Mouse (Mus musculus) heart, adult 2 months (tissue): ENCODE data around the gene Vmn1r214. TPM values are rescaled to one million over a fixed set of nuclear protein-coding genes. Genes with fewer than 3 reads are reported as not detected.

Source experiments
- DNase-seq, 2 experiments: peaks; one replicate each; pipeline ENCODE4 v3.0.0; 2021
- H3K27ac ChIP-seq: fragments of 200-600 bp; 2 replicates; pipeline ENCODE4 v1.8.1; 2022
- H3K27me3 ChIP-seq: fragments of 200-500 bp; 2 replicates; pipeline ENCODE4 v1.6.1; 2012; ENCODE audit warnings: mild to moderate bottlenecking, low read length, inconsistent platforms, mixed read lengths; ENCODE audit not compliant: control insufficient read depth, insufficient read depth
- H3K36me3 ChIP-seq: fragments of 200-500 bp; 2 replicates; pipeline ENCODE4 v1.6.1; 2012; ENCODE audit warnings: low read length, inconsistent platforms; ENCODE audit not compliant: control insufficient read depth, insufficient read depth
- H3K4me1 ChIP-seq: fragments of 200-500 bp; 2 replicates; pipeline ENCODE4 v1.6.1; 2011; ENCODE audit warnings: low read length; ENCODE audit not compliant: control insufficient read depth, insufficient read depth
- H3K4me3 ChIP-seq: fragments of 200-600 bp; 2 replicates; pipeline ENCODE4 v1.8.1; 2022
- H3K79me2 ChIP-seq: fragments of 200-500 bp; replicated peaks from 2 replicates; pipeline ENCODE4 v1.6.1; 2012; ENCODE audit warnings: mild to moderate bottlenecking, inconsistent platforms, low read length, moderate library complexity, mixed read lengths; ENCODE audit not compliant: control insufficient read depth, insufficient read depth
- H3K9ac ChIP-seq: fragments of 200-500 bp; 2 replicates; pipeline ENCODE4 v1.6.1; 2012; ENCODE audit warnings: low read depth, mild to moderate bottlenecking, control low read depth, inconsistent platforms, low read length, mixed read lengths
- CTCF ChIP-seq: fragments of 200-600 bp; IDR thresholded peaks from 2 replicates; pipeline ENCODE4 v1.8.1; 2022; ENCODE audit warnings: antibody characterized with exemption, mild to moderate bottlenecking, moderate library complexity
- EP300 ChIP-seq: fragments of 200-500 bp; IDR thresholded peaks from 2 replicates; pipeline ENCODE4 v1.6.1; 2011; ENCODE audit warnings: low read depth, low read length, control low read depth; ENCODE audit not compliant: insufficient read depth
- POLR2A ChIP-seq: fragments of 200-500 bp; IDR thresholded peaks from 2 replicates; pipeline ENCODE4 v1.6.1; 2011; ENCODE audit warnings: mild to moderate bottlenecking, low read depth, low read length, control low read depth; ENCODE audit not compliant: insufficient read depth
- WGBS: fragments of 180-500 bp; shearing (Covaris S2); methylation state at CpG from one replicate; pipeline ENCODE4 v1.1.7; 2018; 5-methylcytosine and 5-hydroxymethylcytosine counted together
- intact Hi-C: fragments of 180-260 bp; cut with DNase I; formaldehyde crosslinking; loops from one replicate; pipeline ENCODE4 v1.15.1; 2025
- polyA plus RNA-seq: library from polyadenylated mRNA; depleted of rRNA; stranded (reverse); fragments of >200 nt; gene quantifications from 2 replicates; pipeline ENCODE4 v1.2.3, GENCODE M21; 2012; rRNA removed
- total RNA-seq, 2 experiments: library from RNA; stranded (reverse); gene quantifications; 2 replicates each; pipeline ENCODE4 v1.2.3; 2021

Vmn1r214 gene
- total and polyA plus RNA-seq, 3 experiments, result not detected

- H3K36me3 ChIP-seq, result no peaks in the 10 kb centered on the region
- no peak overlapping the region for H3K27ac ChIP-seq
- H3K27me3 ChIP-seq, result no peaks in the 10 kb centered on the region
- TF ChIP-seq EP300 (no peak), CTCF (no peak), POLR2A (no peak)
- intact Hi-C loops, result no loop called here
- no peaks in the 10 kb centered on the region for H3K4me1 ChIP-seq
- H3K4me3 ChIP-seq, result no peak overlapping the region
- DNase-seq, result no peak
- H3K79me2 ChIP-seq, result no peaks in the 10 kb centered on the region
- H3K9ac ChIP-seq, result no peak overlapping the region
Measured at GRCm38 (mm10) chr13:23024812-23025211, 5.4 kb upstream of the Vmn1r214 start.

GRCm38 (mm10) chr13:23057778-23058177, 27.6 kb downstream of the Vmn1r214 start:
- H3K79me2 ChIP-seq, result no peaks in the 10 kb centered on the region
- H3K27me3 ChIP-seq, result no peaks in the 10 kb centered on the region
- no peak overlapping the region for H3K27ac ChIP-seq
- no peak overlapping the region for H3K4me3 ChIP-seq
- no peak for DNase-seq
- TF ChIP-seq POLR2A (no peak), CTCF (no peak), EP300 (no peak)
- H3K4me1 ChIP-seq, result no peaks in the 10 kb centered on the region
- no peak overlapping the region for H3K9ac ChIP-seq
- intact Hi-C loops, result no loop called here
- no peaks in the 10 kb centered on the region for H3K36me3 ChIP-seq
- WGBS, result 25% methylated on average over 1 of the region's 1 CpGs

DNA sequence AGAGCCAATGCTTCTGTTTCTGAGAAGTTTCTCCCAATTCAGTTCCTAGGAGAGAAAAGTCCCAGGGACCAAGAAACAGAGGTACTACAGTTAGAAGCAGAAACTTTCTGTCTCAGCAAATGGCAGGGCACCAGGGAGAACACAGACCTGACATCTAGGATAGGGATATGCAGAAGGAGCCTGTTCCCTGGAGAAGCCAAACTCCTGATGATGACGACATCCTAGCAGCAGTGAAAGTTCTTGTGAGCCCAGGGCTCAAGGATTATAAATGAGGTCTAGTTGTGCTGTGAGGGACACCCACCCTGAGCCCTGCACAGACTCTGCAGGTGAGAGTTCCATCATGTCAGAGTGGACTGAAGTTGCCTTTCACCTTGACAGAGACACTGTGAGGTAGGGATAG, 37.5 kb downstream of the Vmn1r214 start, which contains the start of gene Vmn1r215:
TSS of gene Vmn1r215 (plus strand) at position 301 of the 400 bp plus-strand sequence.
- no peak for TF ChIP-seq CTCF
- TF ChIP-seq EP300, result no peak
- TF ChIP-seq POLR2A, result no peak
- no peaks in the 10 kb centered on the region for H3K79me2 ChIP-seq
- no peak within 1 kb of the TSS for H3K27ac ChIP-seq
- H3K9ac ChIP-seq, result no peak within 1 kb of the TSS
- no peak within 1 kb of the TSS for H3K4me3 ChIP-seq
- intact Hi-C loops, result no loop called here
- no peaks in the 10 kb centered on the region for H3K36me3 ChIP-seq
- 56% methylated on average over 1 of the region's 1 CpGs for WGBS
- no peaks in the 10 kb centered on the region for H3K27me3 ChIP-seq
- DNase-seq, result no peak
- no peaks in the 10 kb centered on the region for H3K4me1 ChIP-seq

DNA sequence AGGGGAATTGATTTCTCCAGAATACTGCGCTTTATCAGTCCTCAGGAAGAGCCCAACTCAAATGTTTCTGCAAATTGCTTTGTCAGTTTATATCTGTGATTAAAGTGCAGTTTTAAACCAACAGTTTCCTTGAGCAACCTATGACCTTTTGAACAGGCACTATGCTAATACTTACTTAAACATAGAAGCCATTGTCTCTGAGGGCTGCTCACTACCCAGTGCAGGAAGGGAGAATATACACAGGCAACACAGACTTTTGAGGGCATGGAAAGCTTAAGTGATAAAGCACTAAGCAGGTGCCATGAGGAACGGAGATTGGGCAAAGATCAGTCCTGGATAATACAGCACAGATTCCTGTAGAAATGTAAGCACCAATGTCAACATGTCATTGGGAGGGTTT, 39.1 kb downstream of the Vmn1r214 start:
- no peaks in the 10 kb centered on the region for H3K4me1 ChIP-seq
- no peak overlapping the region for H3K27ac ChIP-seq
- TF ChIP-seq EP300 (no peak), POLR2A (no peak), CTCF (no peak)
- no peaks in the 10 kb centered on the region for H3K36me3 ChIP-seq
- intact Hi-C loops, result no loop called here
- WGBS, result 77% methylated on average over 2 of the region's 2 CpGs
- H3K9ac ChIP-seq, result no peak overlapping the region
- no peak for DNase-seq
- H3K27me3 ChIP-seq, result no peaks in the 10 kb centered on the region
- no peaks in the 10 kb centered on the region for H3K79me2 ChIP-seq
- H3K4me3 ChIP-seq, result no peak overlapping the region

Other genes starting within 250 kb of the Vmn1r214 start
- not detected for gene Vmn1r209, start 220.7 kb upstream of the Vmn1r214 start, total RNA-seq
- not detected in 2 replicates for gene Vmn1r209, start 220.7 kb upstream of the Vmn1r214 start, polyA plus RNA-seq
- not detected for gene Vmn1r210, start 199.1 kb upstream of the Vmn1r214 start, total RNA-seq
- not detected in 2 replicates for gene Vmn1r210, start 199.1 kb upstream of the Vmn1r214 start, polyA plus RNA-seq
- gene Vmn1r211, start 172.9 kb upstream of the Vmn1r214 start, total RNA-seq, result not detected
- not detected in 2 replicates for gene Vmn1r211, start 172.9 kb upstream of the Vmn1r214 start, polyA plus RNA-seq
- not detected for gene Vmn1r212, start 146.2 kb upstream of the Vmn1r214 start, total RNA-seq
- not detected in 2 replicates for gene Vmn1r212, start 146.2 kb upstream of the Vmn1r214 start, polyA plus RNA-seq
- not detected for gene Vmn1r213, start 22.8 kb upstream of the Vmn1r214 start, total RNA-seq
- not detected in 2 replicates for gene Vmn1r213, start 22.8 kb upstream of the Vmn1r214 start, polyA plus RNA-seq
- gene Vmn1r215, start 37.6 kb downstream of the Vmn1r214 start, total RNA-seq, result not detected
- gene Vmn1r215, start 37.6 kb downstream of the Vmn1r214 start, polyA plus RNA-seq, result not detected in 2 replicates
- gene Vmn1r217, start 87.8 kb downstream of the Vmn1r214 start, total RNA-seq, result not detected
- gene Vmn1r217, start 87.8 kb downstream of the Vmn1r214 start, polyA plus RNA-seq, result not detected in 2 replicates
- gene Vmn1r218, start 102.7 kb downstream of the Vmn1r214 start, total RNA-seq, result not detected
- gene Vmn1r218, start 102.7 kb downstream of the Vmn1r214 start, polyA plus RNA-seq, result not detected in 2 replicates
- not detected for gene Vmn1r219, start 128.9 kb downstream of the Vmn1r214 start, total RNA-seq
- not detected in 2 replicates for gene Vmn1r219, start 128.9 kb downstream of the Vmn1r214 start, polyA plus RNA-seq
- gene Vmn1r220, start 157.6 kb downstream of the Vmn1r214 start, total RNA-seq, result not detected
- not detected in 2 replicates for gene Vmn1r220, start 157.6 kb downstream of the Vmn1r214 start, polyA plus RNA-seq
- gene Vmn1r221, start 183.7 kb downstream of the Vmn1r214 start, total RNA-seq, result not detected
- not detected in 2 replicates for gene Vmn1r221, start 183.7 kb downstream of the Vmn1r214 start, polyA plus RNA-seq
- not detected for gene Vmn1r222, start 205.5 kb downstream of the Vmn1r214 start, total RNA-seq
- gene Vmn1r222, start 205.5 kb downstream of the Vmn1r214 start, polyA plus RNA-seq, result not detected in 2 replicates
- not detected for gene Vmn1r223, start 216.7 kb downstream of the Vmn1r214 start, total RNA-seq
- gene Vmn1r223, start 216.7 kb downstream of the Vmn1r214 start, polyA plus RNA-seq, result not detected in 2 replicates